Mouse (Mus musculus) skeletal muscle tissue, adult 2 months (tissue): ENCODE measurements around the gene Fam163a.
"Not testable (repeated sequence)": the region's sequence is repeated elsewhere in the genome, so short reads cannot be mapped to it uniquely, and the experiment has no call there.

Experiments
- DNase-seq: peaks from one replicate; pipeline ENCODE4 v3.0.0-alpha.2; 2012; ENCODE audit warnings: low read depth, low spot score

Fam163a gene

GRCm38 (mm10) chr1:156204656-156205131, at the start of gene Fam163a:
TSS of gene Fam163a (minus strand) at chr1:156205026.
- no peak for DNase-seq

GRCm38 (mm10) chr1:156251096-156251495, 46.3 kb upstream of the Fam163a start:
- not testable (repeated sequence) for DNase-seq

DNA sequence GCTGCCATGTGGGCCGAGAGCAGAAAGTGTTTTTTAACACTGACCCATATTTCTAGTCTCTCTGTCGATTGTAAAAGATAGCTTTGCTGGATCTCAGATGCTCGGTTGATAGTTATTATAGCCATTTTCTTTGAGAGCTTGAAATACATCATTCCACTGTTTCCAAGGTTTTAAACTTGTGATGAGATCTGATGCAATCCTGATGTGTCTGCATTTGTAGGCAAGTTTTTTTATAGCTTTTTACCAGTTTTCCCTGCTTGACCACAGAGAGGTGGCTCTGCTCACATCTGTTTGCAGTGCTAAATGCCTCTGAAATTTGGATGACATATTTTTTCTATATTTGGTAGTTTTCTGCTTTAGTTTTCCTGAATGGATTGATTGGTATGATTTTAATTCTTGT, 43.1 kb upstream of the Fam163a start:
- no peak for DNase-seq

DNA sequence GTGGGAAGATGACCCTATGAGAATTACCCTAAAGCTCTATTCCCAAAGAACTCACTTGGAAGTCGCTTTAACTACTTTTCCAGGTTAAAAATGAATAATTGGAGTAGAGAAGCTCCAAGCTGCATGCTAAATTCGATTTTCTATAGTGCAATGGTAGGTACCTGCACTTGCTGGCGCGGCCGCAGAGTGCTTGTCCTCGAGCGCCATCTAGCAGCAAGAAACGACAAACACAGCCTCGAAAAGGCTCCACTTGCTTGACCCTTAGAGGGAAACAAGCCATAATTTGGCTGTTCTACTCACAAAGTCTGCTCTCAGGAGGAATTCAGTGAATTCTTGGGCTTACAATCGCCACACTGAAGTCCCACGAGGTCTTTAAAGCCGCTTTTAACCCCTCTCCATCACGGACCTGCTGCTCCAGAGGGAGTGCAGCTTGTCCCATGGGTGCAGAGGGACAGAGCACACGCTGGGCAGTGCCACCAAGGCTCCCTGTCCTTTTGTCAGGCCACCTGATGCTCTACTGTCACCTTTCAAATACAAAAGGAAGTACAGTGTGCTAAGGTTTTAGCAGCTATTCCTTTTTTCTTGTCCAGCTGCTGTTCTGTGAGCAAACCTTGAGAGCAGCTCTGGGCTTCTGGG, 37.0 kb upstream of the Fam163a start:
- peak; percentile 42 for DNase-seq

DNA sequence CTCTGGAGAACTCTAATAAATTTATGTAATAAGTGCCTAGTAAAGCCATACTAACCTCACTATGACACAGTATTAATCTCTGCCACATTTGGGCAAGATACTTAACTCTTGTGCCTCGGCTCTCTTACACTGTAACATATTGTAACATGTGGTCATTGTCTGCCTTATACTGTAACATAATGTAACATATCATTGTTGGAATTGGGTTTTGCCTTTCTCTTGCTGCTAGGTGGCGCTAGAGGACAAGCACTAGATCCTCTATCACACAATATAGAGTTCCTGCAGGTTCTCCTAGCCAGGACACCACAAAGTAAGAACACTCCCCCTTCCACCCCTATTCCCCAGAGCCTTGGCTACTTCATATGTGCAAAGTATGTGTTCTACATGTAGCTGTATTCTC, 36.2 kb upstream of the Fam163a start:
- DNase-seq, result no peak

DNA sequence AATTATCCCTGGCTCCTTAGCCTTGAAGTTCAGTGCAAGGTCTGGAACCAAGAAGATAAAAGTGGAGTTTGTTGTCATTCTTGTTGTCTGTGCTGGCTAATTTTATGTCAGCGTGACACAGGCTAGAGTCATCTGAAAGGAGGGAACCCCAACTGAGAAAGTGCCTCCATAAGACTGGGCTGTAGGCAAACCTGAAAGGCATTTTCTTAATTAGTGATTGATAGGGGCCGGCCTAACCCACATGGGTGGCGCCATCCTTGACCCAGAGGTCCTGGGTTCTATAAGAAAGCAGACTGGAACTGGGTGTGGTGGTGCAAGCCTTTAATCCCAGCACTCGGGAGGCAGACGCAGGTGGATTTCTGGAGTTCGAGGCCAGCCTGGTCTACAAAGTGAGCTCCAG, 26.3 kb upstream of the Fam163a start:
- DNase-seq, result no peak

DNA sequence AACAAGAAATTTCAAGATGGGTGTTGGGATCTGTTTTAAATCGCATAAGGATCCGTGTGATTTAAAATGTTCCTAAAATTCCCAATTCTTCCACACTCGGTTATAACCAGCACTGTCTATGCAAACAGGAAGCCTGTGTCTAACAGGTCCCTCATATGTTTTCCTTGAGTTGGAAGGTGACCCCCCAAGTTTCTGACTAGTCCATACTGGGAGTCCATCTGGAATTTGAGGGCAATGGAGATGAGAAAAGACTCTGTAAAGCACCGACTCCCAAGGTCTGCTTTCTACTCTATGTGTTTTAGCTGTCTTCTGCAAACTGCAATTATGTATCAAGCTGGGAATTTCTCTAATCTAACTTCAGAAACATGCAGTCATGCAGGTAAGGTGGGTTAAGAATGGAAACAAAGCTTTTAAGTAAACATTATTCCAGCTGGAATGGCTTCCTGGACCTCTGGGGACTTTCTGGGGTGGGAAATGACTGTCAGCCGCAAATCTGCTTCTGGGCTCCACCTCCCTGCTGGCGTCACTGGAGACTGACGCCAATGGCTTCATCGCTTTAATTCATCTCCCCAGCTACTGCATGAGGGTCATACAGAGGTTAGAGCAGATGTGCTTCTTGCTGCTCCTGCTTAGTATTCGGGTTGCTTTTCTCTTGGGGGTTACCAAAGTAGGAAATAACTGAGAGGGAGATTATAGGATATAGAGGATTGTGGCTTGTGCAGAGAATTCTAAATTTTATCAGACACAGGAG, 25.7 kb upstream of the Fam163a start:
- DNase-seq, result peak; percentile 24

GRCm38 (mm10) chr1:156229448-156229847, 24.6 kb upstream of the Fam163a start:
- DNase-seq, result no peak

- no peak for DNase-seq
These were observed 23.9 kb upstream of the Fam163a start for GRCm38 (mm10) chr1:156228728-156229127.

DNA sequence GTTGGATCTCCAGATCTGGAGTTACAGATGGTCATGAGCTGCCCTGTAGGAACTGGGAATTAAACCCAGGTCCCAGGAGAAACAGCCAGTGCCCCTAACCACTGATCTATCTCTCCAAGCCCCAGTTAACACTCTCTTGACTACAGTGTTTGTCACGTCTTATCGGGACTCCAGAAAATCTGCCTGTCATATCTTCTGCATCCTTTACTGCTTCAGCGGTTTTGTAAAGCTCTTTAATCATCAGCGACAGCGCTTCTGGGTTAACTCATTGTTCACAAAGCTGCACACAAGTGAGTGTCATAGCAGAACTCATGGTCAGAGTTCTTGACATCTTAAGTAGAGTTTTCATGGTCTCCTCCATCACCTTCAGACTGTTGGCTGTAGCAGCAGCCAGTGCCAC, 22.1 kb upstream of the Fam163a start:
- no peak for DNase-seq

DNA sequence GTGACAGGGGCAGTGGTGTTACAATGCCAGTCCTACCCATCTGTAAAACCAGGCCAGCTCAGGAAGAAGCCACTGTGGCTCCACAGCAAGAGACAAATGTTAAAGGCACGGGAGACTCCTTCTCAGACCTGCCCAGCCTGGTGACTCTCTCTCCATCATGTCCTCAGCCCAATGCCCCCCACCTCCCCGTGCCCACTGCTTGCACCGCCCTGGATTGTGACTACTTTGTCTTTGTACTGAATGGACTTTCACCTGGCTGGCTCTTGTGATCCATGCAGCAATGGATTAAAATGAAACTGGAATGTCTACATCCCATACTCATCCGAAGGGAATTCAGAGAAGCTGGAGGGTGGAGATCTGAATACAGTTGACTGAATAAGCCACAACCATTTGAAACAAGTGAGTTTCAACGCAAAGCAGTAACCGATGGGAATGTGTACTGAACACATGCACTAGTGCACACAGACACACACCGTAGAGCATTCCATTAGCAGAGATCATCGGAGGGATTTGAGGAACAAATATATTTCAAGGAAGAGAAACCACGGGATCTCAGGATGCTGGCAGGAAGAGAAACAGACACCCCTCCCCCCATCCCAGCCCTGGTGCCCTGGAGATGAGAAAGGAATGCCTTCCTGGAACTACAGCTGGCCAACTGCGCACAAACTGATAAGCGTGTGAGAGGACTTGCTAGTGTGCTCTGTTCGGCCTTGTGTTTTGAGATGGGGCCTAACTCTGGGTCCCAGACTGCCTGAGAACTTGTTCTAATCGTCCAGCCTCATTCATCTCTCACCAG, 17.6 kb upstream of the Fam163a start:
- DNase-seq, result no peak

- DNase-seq, result peak; percentile 27
These were observed 16.5 kb upstream of the Fam163a start for GRCm38 (mm10) chr1:156221327-156221726.

DNA sequence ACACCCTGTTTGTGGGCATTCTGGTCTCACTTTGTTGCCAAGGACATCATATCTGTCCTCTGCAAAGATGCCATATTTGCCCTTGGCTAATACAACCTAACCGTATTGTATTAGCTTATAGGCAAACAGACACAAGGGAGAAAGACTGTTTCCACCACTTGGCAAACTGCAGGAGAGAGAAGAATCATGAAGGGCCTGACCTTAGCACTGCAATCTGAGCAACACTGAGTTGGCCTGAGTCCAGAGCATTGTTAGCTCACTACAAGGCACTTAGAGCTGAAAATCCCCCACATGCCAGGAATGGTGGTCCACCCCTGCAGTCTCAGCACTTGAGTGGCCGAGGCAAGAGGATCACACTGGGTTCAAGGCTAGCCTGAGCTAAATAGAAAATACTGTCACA, 13.7 kb upstream of the Fam163a start:
- no peak for DNase-seq

GRCm38 (mm10) chr1:156217941-156218340, 13.1 kb upstream of the Fam163a start:
- DNase-seq, result peak; percentile 30

DNA sequence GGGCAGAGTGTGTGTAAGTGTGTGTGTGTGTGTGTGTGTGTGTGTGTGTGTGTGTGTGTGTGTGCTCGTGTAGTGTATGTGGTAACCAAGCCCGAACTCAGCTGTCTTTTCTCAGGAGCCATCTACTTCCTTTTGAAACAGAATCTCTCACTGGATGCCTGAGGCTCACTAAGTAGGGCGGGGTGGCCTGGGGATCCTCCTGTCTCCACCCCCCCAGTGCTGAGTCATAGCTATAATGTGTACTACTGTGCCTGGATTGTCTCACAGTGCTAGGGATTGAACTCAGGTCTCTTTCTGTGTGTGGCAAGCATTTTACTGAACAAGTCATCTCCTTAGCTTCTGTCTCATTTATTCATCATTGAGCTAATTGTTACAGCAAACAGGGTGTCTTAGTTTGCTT, 12.6 kb upstream of the Fam163a start:
- DNase-seq, result peak; percentile 63

- DNase-seq, result no peak
These were observed 11.4 kb upstream of the Fam163a start for GRCm38 (mm10) chr1:156216249-156216648.

DNA sequence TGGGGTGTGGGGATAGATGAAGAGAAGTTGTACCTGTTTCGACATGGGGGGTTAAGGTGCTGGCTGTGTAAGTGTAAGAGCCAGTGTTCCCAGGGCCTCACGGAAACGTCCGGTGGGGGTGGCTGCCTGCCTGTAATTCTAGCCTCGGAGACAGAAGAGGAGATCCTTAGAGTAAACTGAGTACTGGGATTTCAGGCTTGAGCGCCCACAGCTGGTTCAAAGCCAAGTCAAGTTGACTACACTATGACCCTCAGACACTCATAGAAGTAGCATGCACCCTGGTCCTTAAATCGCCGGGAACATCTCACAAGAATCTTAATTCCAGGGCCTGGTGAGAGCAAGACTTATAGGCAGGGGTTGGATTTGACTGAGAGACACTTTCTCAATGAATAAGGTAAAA, 9.8 kb upstream of the Fam163a start:
- DNase-seq, result no peak

GRCm38 (mm10) chr1:156212923-156213322, 8.1 kb upstream of the Fam163a start:
- no peak for DNase-seq

GRCm38 (mm10) chr1:156211809-156212317, 7.0 kb upstream of the Fam163a start:
- DNase-seq, result no peak

DNA sequence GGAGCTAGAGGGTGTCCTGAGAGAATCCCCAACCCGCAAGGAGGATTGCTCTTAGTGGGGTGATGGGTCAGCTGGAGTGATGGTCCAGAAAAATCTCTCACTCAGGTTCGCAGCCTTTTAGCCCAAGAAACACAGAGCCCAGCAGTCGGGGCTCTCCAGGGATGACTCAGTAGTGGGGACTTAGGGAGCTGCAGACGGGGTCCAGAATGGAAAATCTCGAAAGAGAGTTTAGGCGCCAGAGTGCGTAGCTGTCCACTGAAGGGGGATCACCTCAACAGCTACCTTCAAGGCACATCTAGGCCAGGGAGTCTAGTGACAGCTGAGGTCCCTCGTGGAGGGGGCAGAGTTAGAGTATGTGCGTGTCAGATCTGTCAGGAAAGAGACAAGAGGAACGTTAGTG, 338 bp upstream of the Fam163a start:
- DNase-seq, result no peak

- DNase-seq, result no peak
These were observed 718 bp downstream of the Fam163a start for GRCm38 (mm10) chr1:156203961-156204655.

DNA sequence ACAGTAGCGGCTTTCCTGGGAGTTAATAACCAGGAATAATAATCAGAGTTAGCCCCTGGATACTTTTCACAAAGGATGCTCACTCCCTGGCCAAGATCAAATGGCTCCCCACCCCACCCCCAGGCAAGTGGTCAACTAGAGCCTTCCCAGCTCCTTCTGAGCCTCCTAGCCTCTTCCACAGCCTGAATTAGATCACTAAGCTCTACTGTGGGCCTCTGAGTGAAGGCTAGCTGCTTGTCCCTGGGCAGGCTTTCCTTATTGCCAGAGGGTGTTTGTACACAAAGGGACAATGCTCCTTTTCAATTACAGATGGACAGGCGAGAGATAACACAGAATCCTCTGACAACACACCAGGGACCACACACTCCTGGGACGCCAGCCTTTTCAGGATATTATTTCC, 2.2 kb downstream of the Fam163a start:
- DNase-seq, result no peak
